Mouse (Mus musculus) megakaryocyte, embryonic 14.5 days (primary cell): ENCODE results near the gene Prcd. TPM values are rescaled to one million over a fixed set of nuclear protein-coding genes. Genes with fewer than 3 reads are reported as not detected.
"Not testable (repeated sequence)": the region's sequence is repeated elsewhere in the genome, so short reads cannot be mapped to it uniquely, and the experiment has no call there.

Source experiments
- H3K27me3 ChIP-seq: replicated peaks from 2 replicates; pipeline ENCODE3; 2012; ENCODE audit warnings: inconsistent platforms
- H3K36me3 ChIP-seq: replicated peaks from 2 replicates; pipeline ENCODE3; 2012; ENCODE audit warnings: low read length, inconsistent platforms, mixed read lengths
- H3K4me1 ChIP-seq: 2 replicates; pipeline ENCODE4 v1.6.1; 2012; ENCODE audit warnings: inconsistent platforms
- H3K4me3 ChIP-seq: replicated peaks from 2 replicates; pipeline ENCODE3; 2012; ENCODE audit warnings: moderate library complexity, mild to moderate bottlenecking, inconsistent platforms
- H3K9me3 ChIP-seq: 2 replicates; pipeline ENCODE4 v1.6.1; 2012; ENCODE audit warnings: inconsistent platforms
- FLI1 ChIP-seq: IDR thresholded peaks from 2 replicates; pipeline ENCODE4 v1.6.1; 2012; ENCODE audit warnings: low read length, inconsistent platforms, mixed read lengths
- GATA1 ChIP-seq: IDR thresholded peaks from 3 replicates; pipeline ENCODE4 v1.6.1; 2012; ENCODE audit warnings: mixed read lengths, low read length, inconsistent platforms, borderline replicate concordance
- polyA plus RNA-seq: library from polyadenylated mRNA; stranded (reverse); fragments of >175 nt; gene quantifications from 2 replicates; pipeline ENCODE4 v1.2.3, GENCODE M21; 2012; ENCODE audit warnings: low replicate concordance; ENCODE audit not compliant: insufficient read depth

Prcd gene
- polyA plus RNA-seq, 1 experiment: not detected

- Histone ChIP-seq H3K36me3 (peaks cover 71% of the 10 kb centered on the region), H3K9me3 (no peaks in the 10 kb centered on the region), H3K4me1 (peaks cover 80% of the 10 kb centered on the region), H3K27me3 (peaks cover 8% of the 10 kb centered on the region), H3K4me3 (peak overlapping the region; percentile 38)
- TF ChIP-seq FLI1 (no peak), GATA1 (no peak)
These were observed 21.5 kb downstream of the Prcd start for GRCm38 (mm10) chr11:116674616-116675379.

DNA sequence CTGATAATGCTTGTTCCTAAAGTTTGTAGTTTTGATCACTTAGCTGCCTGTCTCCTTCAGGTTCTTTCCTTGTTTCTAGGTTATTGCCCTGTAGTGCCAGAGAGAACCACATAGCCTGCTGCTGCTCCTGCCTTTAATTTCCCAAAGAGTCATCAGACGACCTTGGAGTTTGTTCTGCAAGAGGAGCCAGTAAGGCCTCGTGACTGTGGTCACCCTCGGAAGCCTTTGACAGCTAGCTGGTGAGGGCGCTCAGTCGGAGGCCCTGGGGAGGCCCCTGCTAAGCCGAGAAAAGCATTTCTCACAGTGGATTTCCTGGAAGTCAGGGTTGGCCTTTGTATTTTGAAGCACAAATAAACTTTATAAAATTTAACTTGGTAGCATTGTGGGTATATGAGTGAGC, 22.1 kb downstream of the Prcd start:
- peak overlapping the region; percentile 23 for H3K4me3 ChIP-seq
- H3K4me1 ChIP-seq: peaks cover 87% of the 10 kb centered on the region
- H3K27me3 ChIP-seq, H3K9me3 ChIP-seq: not testable (repeated sequence)
- peaks cover 77% of the 10 kb centered on the region for H3K36me3 ChIP-seq

DNA sequence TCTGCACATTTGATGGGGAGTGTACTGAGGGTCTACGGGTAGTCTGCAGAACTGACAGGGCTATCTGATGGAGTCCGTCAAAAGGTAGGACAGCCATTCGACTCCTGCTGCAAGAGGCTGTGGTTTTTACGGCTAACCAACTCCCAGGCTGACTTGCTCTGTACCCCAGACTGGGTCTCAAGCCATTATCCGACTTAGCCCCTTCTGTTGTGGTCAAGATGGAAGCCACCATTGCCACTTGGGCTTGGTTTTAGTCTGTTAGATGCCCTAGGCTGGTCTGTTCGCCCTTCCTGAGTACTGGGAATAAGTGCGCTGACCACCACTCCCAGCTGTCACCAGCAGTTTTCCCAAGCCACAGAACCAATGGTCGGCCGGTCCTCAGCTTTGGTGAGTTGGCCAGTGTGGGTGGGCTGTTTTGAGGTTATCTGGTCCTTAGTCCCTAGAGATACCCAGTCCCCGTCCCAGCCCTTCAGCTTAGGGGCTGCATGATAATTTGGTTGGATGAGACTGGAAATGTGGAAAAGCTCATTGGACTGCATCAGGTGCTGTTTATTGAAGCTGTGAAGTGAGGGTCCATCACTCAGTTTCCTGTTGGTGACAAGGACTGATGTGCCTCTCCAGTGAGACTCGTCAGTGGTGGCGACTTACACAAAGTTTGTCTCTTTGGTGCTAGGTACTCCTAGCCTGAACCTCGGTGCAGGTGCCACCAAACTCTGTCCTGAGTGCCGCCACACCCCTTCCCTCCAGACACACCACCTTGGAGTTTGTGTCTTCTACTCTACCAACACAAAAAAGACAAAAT, 23.0 kb downstream of the Prcd start:
- no peak for TF ChIP-seq FLI1
- no peak for TF ChIP-seq GATA1
- Histone ChIP-seq H3K36me3 (peaks cover 87% of the 10 kb centered on the region), H3K27me3 (no peaks in the 10 kb centered on the region), H3K4me1 (peaks cover 84% of the 10 kb centered on the region), H3K4me3 (peak overlapping the region; percentile 29), H3K9me3 (no peaks in the 10 kb centered on the region)

GRCm38 (mm10) chr11:116677711-116678441, 24.5 kb downstream of the Prcd start:
- TF ChIP-seq FLI1 (no peak), GATA1 (no peak)
- Histone ChIP-seq H3K27me3 (no peaks in the 10 kb centered on the region), H3K36me3 (peaks cover 99% of the 10 kb centered on the region), H3K4me1 (peaks cover 78% of the 10 kb centered on the region), H3K9me3 (no peaks in the 10 kb centered on the region), H3K4me3 (no peak overlapping the region)

- Histone ChIP-seq H3K9me3 (no peaks in the 10 kb centered on the region), H3K4me1 (peaks cover 70% of the 10 kb centered on the region), H3K4me3 (no peak overlapping the region), H3K27me3 (no peaks in the 10 kb centered on the region), H3K36me3 (peaks cover 97% of the 10 kb centered on the region)
- TF ChIP-seq FLI1 (no peak), GATA1 (no peak)
These were observed 25.8 kb downstream of the Prcd start for GRCm38 (mm10) chr11:116679148-116679547.

- Histone ChIP-seq H3K27me3 (no peaks in the 10 kb centered on the region), H3K4me3 (no peak overlapping the region), H3K4me1 (peaks cover 59% of the 10 kb centered on the region), H3K36me3 (peaks cover 97% of the 10 kb centered on the region), H3K9me3 (no peaks in the 10 kb centered on the region)
- no peak for TF ChIP-seq FLI1
- no peak for TF ChIP-seq GATA1
These were observed 27.2 kb downstream of the Prcd start for GRCm38 (mm10) chr11:116680321-116681091.

- Histone ChIP-seq H3K27me3 (no peaks in the 10 kb centered on the region), H3K9me3 (no peaks in the 10 kb centered on the region), H3K4me1 (peaks cover 52% of the 10 kb centered on the region), H3K36me3 (peaks cover 97% of the 10 kb centered on the region), H3K4me3 (no peak overlapping the region)
- TF ChIP-seq FLI1 (no peak), GATA1 (no peak)
These were observed 27.8 kb downstream of the Prcd start for GRCm38 (mm10) chr11:116681147-116681546.

GRCm38 (mm10) chr11:116682501-116683144, 29.3 kb downstream of the Prcd start:
- H3K4me1 ChIP-seq: peaks cover 45% of the 10 kb centered on the region
- H3K4me3 ChIP-seq: no peak overlapping the region
- H3K27me3 ChIP-seq: no peaks in the 10 kb centered on the region
- TF ChIP-seq FLI1 (no peak), GATA1 (no peak)
- H3K36me3 ChIP-seq: peaks cover 85% of the 10 kb centered on the region
- H3K9me3 ChIP-seq: no peaks in the 10 kb centered on the region

DNA sequence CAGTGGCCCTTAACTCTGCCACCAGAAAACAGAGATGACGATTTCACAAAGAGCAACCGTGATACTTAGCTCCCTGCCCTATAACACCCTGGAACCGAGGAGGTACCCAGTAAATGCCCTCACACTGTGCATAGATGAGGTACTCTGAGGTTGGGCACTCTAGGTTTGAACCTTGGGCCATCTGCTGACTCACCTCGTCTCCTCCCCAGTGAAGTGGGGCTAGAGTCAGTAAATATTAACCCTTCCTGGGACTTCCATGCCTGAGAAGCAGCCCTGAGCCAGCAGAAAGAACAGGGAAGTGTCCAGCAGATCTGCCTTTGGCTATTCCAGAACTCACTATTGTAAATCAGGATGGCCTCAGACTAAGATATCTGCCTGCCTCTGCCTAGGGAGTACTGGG, 30.4 kb downstream of the Prcd start:
- Histone ChIP-seq H3K4me3 (no peak overlapping the region), H3K27me3 (peaks cover 2% of the 10 kb centered on the region), H3K4me1 (peaks cover 46% of the 10 kb centered on the region), H3K36me3 (peaks cover 73% of the 10 kb centered on the region), H3K9me3 (no peaks in the 10 kb centered on the region)
- no peak for TF ChIP-seq GATA1
- no peak for TF ChIP-seq FLI1
